Mouse (Mus musculus): ENCODE data around the gene Elavl3.

DNA sequence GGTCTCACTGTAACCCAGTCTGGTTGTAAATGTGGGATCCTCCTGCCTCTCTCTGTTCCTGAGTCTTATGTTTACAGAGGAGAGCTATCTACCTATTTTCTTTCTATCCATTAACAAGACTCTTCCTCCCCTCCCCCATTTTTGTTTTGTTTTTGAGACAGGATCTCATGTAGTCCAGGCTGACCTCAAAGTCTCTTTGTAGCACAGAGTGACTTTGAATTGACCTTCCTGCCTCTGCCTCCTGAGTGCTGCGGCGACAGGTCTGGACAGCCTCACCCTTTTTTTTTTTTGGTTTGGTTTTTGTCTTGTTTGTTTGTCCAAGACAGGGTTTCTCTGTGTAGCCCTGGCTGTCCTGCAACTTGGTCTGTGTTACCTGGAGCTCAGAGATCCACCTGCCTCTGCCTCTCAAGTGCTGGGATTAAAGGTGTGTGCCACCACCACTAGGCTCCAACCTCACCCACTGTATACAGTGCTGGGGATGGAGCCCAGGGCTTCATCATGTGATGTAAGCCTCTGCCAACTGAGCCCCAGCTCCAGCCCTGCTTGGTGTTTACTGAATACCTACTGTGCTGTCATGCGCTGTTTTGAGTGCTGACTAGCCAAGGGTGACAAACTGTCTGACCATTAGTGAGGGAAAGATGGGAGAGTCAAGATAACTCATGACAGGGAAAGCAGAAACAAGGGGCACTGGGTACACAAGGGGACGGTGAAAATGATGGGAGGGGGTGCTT lies 73.3 kb downstream of the Elavl3 start:
- no peak for TF ChIP-seq CTCF (IDR thresholded peaks at IDR 0.05; ENCODE audit: borderline replicate concordance, insufficient read depth, low read depth, low read length)
- TF ChIP-seq POLR2A (IDR thresholded peaks at IDR 0.05; ENCODE audit: borderline replicate concordance, insufficient read depth, low read length) = no peak
